Mouse (Mus musculus): ENCODE measurements around the gene Foxd4. TPM values are rescaled to one million over a fixed set of nuclear protein-coding genes. Genes with fewer than 3 reads are reported as not detected.
"Not testable (repeated sequence)": the region's sequence is repeated elsewhere in the genome, so short reads cannot be mapped to it uniquely, and the experiment has no call there.

Gene Foxd4
- total RNA-seq, 4 experiments from 2014 or later = not detected

- DNase-seq (ENCODE audit: low spot score in 2 of 2) = not testable (repeated sequence)
Measured at GRCm38 (mm10) chr19:24875129-24875870, 25.7 kb downstream of the Foxd4 start, which contains the start of gene Gm10053. TSS of gene Gm10053 (plus strand) at chr19:24875686.

- DNase-seq (ENCODE audit: low spot score in 2 of 2) = no peak
Measured at GRCm38 (mm10) chr19:24873873-24874272, 27.1 kb downstream of the Foxd4 start.

DNA sequence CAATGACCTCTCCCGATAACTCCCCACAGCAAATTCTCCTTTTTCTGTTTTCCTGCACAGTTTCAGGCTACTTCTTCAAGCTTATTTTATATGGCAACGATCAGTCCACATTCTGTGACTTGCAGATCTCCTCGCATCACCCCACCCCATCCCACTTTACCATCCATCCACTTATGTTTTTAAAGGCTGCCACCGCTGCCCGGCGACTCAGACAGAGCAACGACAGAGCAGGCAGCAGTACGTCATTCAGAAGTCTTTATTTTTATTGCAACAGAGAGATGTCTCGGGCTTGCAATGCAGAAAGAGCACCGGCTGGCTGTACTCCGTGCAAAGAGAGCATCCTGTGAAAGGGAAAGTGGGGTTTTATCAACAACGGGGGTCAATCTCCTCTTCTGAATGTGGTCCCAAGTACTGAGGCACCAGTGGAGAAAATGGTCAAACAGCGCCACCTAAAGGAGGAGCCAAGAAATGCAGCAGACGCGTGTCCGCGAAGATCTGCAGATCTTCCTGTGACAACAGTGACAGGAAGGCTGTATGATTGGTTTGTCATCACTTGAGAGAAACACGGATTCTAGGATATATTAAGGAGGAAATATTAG, 29.9 kb downstream of the Foxd4 start:
- DNase-seq (ENCODE audit: low spot score in 2 of 2) = peak; percentile 42 to 83

DNA sequence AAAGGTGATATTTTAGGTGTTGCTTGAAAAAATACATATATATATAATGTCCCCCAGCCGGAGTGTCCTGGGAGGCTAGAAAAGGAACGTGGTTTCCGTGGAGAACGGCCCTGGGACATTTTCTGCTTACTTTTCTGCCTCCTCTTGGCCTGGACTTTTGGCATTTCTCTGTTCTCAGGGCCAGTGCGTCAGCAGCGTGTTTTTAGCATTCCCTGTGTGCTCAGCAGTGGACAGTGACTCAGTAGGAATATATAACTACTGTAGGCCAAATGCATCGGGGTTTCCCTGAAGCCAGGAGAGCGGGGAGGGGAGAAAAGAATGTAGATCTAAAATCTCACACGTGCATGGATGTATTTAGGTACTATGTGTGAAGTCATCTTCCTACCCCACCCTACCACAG, 35.6 kb downstream of the Foxd4 start:
- no peak for DNase-seq (ENCODE audit: low spot score in 2 of 2)

GRCm38 (mm10) chr19:24861612-24862451, 39.2 kb downstream of the Foxd4 start, which contains the start of gene Pgm5:
TSS of gene Pgm5 (minus strand) at chr19:24861855.
- DNase-seq (ENCODE audit: low spot score in 2 of 2) = no peak

DNA sequence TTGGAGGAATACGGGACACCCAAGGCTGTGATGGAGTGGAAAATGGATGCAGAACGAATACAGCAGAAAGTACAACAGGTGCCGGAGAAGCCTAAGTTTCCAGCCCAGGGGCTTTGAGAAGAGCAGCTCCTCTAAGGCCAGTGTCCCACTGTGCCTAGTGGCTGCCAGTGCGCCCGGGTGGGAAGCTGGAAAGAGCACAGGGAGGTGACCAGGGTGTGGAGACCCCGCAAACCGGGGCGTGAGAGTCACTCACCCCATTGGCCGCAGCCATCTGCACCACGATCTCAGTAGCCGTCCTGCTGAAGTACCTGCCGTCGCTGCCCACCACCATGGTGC, 39.8 kb downstream of the Foxd4 start:
- no peak for DNase-seq (ENCODE audit: low spot score in 2 of 2)

DNA sequence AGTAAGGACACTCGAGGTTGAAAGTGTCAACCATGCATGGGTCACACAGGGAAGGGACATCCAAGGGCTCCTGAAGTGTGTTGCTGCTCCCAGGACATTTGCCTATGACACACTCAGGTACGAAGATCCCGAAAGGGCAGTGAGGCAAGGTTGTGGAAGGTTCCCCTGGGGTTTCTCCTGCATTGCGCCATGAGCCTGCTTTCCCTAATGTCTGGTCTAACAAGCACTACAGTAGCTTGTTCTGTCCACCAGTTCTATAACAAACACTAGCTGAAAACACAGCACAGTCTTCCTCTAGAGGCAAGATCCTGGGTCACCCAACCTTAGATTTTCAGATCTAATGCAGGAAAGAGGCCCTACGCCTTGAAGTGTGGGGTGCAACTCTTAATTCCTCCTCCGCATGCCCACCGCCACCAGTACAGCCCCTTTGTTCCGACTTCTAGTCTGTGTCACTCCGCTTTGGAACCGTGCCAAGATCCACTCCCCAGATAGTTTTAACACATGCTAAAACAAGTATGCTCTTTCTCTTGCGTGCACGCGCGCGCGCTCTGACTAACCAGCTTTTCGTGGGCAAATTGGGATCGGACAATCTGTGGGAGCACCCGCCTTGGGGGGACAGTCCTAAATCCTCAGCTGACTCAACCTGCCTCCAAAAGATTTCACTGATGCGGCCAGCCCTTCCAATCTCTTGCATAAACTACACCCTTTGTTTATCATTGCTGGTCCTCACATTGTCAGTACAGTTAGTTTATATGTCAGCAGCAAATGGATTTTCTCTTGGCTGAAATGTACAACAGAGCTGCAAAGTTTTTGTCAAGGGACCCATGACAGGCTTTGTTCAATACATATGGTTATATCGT, 49.3 kb downstream of the Foxd4 start:
- DNase-seq (ENCODE audit: low spot score in 2 of 2) = no peak

Small RNA genes lying within 50 kb of the gene (microRNA-seq; reads per million reads assigned to microRNA genes)
- gene Mir3084-1 = 0 reads per million in 2 experiments

Other genes with a start within 250 kb of the Foxd4 start
- under 1 TPM; 0.12 to 0.49 (median 0.39) TPM for gene Tmem252, start 227.2 kb downstream of the Foxd4 start, total RNA-seq (2022)
- gene Pgm5, start 39.3 kb downstream of the Foxd4 start, total RNA-seq (2022) = 1 to 10 TPM; 4.2 to 6.2 (median 5.7) TPM
- 100 to 1,000 TPM; 158 to 199 (median 174) TPM for gene Gm10053, start 25.5 kb downstream of the Foxd4 start, total RNA-seq (2022)
- gene Cbwd1, start 60.4 kb upstream of the Foxd4 start, total RNA-seq (2022) = 10 to 100 TPM; 13.4 to 18.0 (median 15.0) TPM
- gene Dock8, start 98.3 kb upstream of the Foxd4 start, total RNA-seq (2022) = 10 to 100 TPM in 1 of 4 experiments, 1 to 10 TPM in 3; 3.7 to 12.1 (median 7.7) TPM

Measured in layer of hippocampus, adult 8-10 months (tissue).